In genomic region chr10:79991099-79991498, GRCm38 (mm10) we compare ENCODE assay signal across 14 mouse cellular contexts. TPM values are rescaled to one million over a fixed set of nuclear protein-coding genes. Genes with fewer than 3 reads are reported as not detected.
DNase-seq lines count a peak whose midpoint lies in the region; ATAC-seq and TF ChIP-seq lines count a peak whose summit lies in the region.
"Had no signal": no experiment of that assay in that cellular context is flagged by ENCODE, and none has a peak within 500 bp of the region (broad histone marks: within the 10 kb centered on the region; RNA-seq: fewer than 3 reads in every experiment).

No protein-coding gene starts in this region.

- TF ChIP-seq EP300 in stomach, postnatal 0 days (optimal IDR thresholded peaks at IDR 0.05), result no peak

- H3K9me3 ChIP-seq in hindbrain, embryonic 10.5 days, result peaks cover 16% of the 10 kb centered on the region; the same call in 1 of the 2 replicates
- 0 out of 2 replicates have a peak, but pooled peaks cover 9% of the 10 kb centered on the region for H3K9me3 ChIP-seq in hindbrain, embryonic 13.5 days
- H3K9me3 ChIP-seq in neural tube, embryonic 12.5 days, result 0 out of 2 replicates have a peak, but pooled peaks cover 3% of the 10 kb centered on the region
- no peaks in the 10 kb centered on the region for H3K9me3 ChIP-seq in neural tube, embryonic 15.5 days (replicated peaks)
- H3K9me3 ChIP-seq in stomach, postnatal 0 days (ENCODE audit: control insufficient read depth, low read length), result no peaks in the 10 kb centered on the region

- no peak overlapping the region for H3K9ac ChIP-seq in hindbrain, embryonic 13.5 days
- H3K9ac ChIP-seq in neural tube, embryonic 12.5 days, result no peak overlapping the region
- H3K9ac ChIP-seq in neural tube, embryonic 15.5 days (replicated peaks), result no peak overlapping the region
- H3K9ac ChIP-seq in stomach, postnatal 0 days (ENCODE audit: low read length), result no peak overlapping the region

- intact Hi-C loops in left cerebral cortex, postnatal 36 days (cut with DNase I), result no loop called here

- peaks cover 53% of the 10 kb centered on the region for H3K27me3 ChIP-seq in hindbrain, embryonic 10.5 days (ENCODE audit: insufficient read depth, poor library complexity, severe bottlenecking)
- H3K27me3 ChIP-seq in hindbrain, embryonic 13.5 days, result peaks cover 50% of the 10 kb centered on the region
- peaks cover 40% of the 10 kb centered on the region for H3K27me3 ChIP-seq in neural tube, embryonic 12.5 days (replicated peaks)
- peaks cover 38% of the 10 kb centered on the region for H3K27me3 ChIP-seq in neural tube, embryonic 15.5 days (replicated peaks)
- H3K27me3 ChIP-seq in stomach, postnatal 0 days (ENCODE audit: control insufficient read depth, insufficient read depth, low read length), result no peaks in the 10 kb centered on the region

- no peak for ATAC-seq in hindbrain, embryonic 13.5 days (ENCODE audit: low FRiP score)
- no peak for ATAC-seq in neural tube, embryonic 12.5 days (ENCODE audit: low FRiP score, low read depth)
- ATAC-seq in neural tube, embryonic 15.5 days (ENCODE audit: low FRiP score), result no peak
- ATAC-seq in stomach, postnatal 0 days (ENCODE audit: low FRiP score, low TSS enrichment), result no peak

- peaks cover 44% of the 10 kb centered on the region for H3K4me1 ChIP-seq in hindbrain, embryonic 10.5 days (replicated peaks)
- H3K4me1 ChIP-seq in hindbrain, embryonic 13.5 days (replicated peaks), result peaks cover 29% of the 10 kb centered on the region
- peaks cover 20% of the 10 kb centered on the region for H3K4me1 ChIP-seq in neural tube, embryonic 12.5 days
- H3K4me1 ChIP-seq in neural tube, embryonic 15.5 days, result peaks cover 31% of the 10 kb centered on the region
- H3K4me1 ChIP-seq in embryonic fibroblast, embryonic 13.5 days (ENCODE audit: control insufficient read depth, insufficient read depth, low read length), result no peaks in the 10 kb centered on the region
- H3K4me1 ChIP-seq in stomach, postnatal 0 days (replicated peaks; ENCODE audit: control insufficient read depth, insufficient read depth), result peaks cover 2% of the 10 kb centered on the region

- H3K4me2 ChIP-seq in hindbrain, embryonic 13.5 days, result no peak overlapping the region
- no peak overlapping the region for H3K4me2 ChIP-seq in neural tube, embryonic 12.5 days (replicated peaks)
- no peak overlapping the region for H3K4me2 ChIP-seq in neural tube, embryonic 15.5 days
- peak overlapping the region; percentile 90 for H3K4me2 ChIP-seq in stomach, postnatal 0 days (replicated peaks; ENCODE audit: low read depth)

- TF ChIP-seq CTCF in embryonic fibroblast, embryonic 13.5 days (IDR thresholded peaks at IDR 0.05; ENCODE audit: borderline replicate concordance, insufficient read depth, low read length), result no peak
- TF ChIP-seq CTCF in stomach, postnatal 0 days (IDR thresholded peaks at IDR 0.05; ENCODE audit: low read depth), result no peak

- peak; percentile 44 for TF ChIP-seq POLR2A in embryonic fibroblast, embryonic 13.5 days (IDR thresholded peaks at IDR 0.05; ENCODE audit: low read depth, low read length)

- peak overlapping the region; percentile 2; the same call in 1 of the 2 replicates for H3K4me3 ChIP-seq in hindbrain, embryonic 10.5 days
- H3K4me3 ChIP-seq in hindbrain, embryonic 13.5 days, result no peak overlapping the region
- H3K4me3 ChIP-seq in neural tube, embryonic 12.5 days, result 0 out of 2 replicates have a peak overlapping the region, but pooled peaks have one; percentile 16
- H3K4me3 ChIP-seq in neural tube, embryonic 15.5 days (replicated peaks), result no peak overlapping the region
- H3K4me3 ChIP-seq in embryonic fibroblast, embryonic 13.5 days (ENCODE audit: insufficient read depth, low read length), result peak overlapping the region; percentile 71
- peak overlapping the region; percentile 75 for H3K4me3 ChIP-seq in stomach, postnatal 0 days (ENCODE audit: low read depth, low read length)

- H3K27ac ChIP-seq in hindbrain, embryonic 10.5 days, result no peak overlapping the region
- no peak overlapping the region for H3K27ac ChIP-seq in hindbrain, embryonic 13.5 days
- no peak overlapping the region for H3K27ac ChIP-seq in neural tube, embryonic 12.5 days
- no peak overlapping the region for H3K27ac ChIP-seq in neural tube, embryonic 15.5 days (replicated peaks)
- peak overlapping the region; percentile 4; the same call in 1 of the 2 replicates for H3K27ac ChIP-seq in embryonic fibroblast, embryonic 13.5 days (ENCODE audit: insufficient read depth, low read length)
- H3K27ac ChIP-seq in stomach, postnatal 0 days (replicated peaks), result no peak overlapping the region

- H3K36me3 ChIP-seq in hindbrain, embryonic 10.5 days, result peaks cover 38% of the 10 kb centered on the region
- peaks cover 2% of the 10 kb centered on the region; the same call in 1 of the 2 replicates for H3K36me3 ChIP-seq in hindbrain, embryonic 13.5 days
- peaks cover 8% of the 10 kb centered on the region for H3K36me3 ChIP-seq in neural tube, embryonic 12.5 days
- 0 out of 2 replicates have a peak, but pooled peaks cover 2% of the 10 kb centered on the region for H3K36me3 ChIP-seq in neural tube, embryonic 15.5 days
- H3K36me3 ChIP-seq in stomach, postnatal 0 days (ENCODE audit: control insufficient read depth, insufficient read depth, low read length), result peaks cover 17% of the 10 kb centered on the region

- WGBS in hindbrain, embryonic 10.5 days, result 56% methylated on average over 12 of the region's 12 CpGs
- WGBS in hindbrain, embryonic 13.5 days, result 52% methylated on average over 12 of the region's 12 CpGs
- 59% methylated on average over 12 of the region's 12 CpGs for WGBS in neural tube, embryonic 12.5 days
- WGBS in neural tube, embryonic 15.5 days, result 58% methylated on average over 12 of the region's 12 CpGs
- WGBS in stomach, postnatal 0 days, result 64% methylated on average over 12 of the region's 12 CpGs

- DNase-seq in hindbrain, embryonic 10.5 days (ENCODE audit: low spot score), result no peak
- no peak for DNase-seq in stomach, postnatal 0 days (ENCODE audit: low spot score)
- DNase-seq in left cerebral cortex, postnatal 36 days (ENCODE audit: low spot score in 2 of 2), result no peak
- DNase-seq in gastrocnemius, adult 18-20 months (ENCODE audit: low spot score), result no peak
- DNase-seq: adrenal gland, postnatal 10 days; cerebellum, adult 2 months; heart, postnatal 36 days; kidney, postnatal 4 days; right cerebral cortex, postnatal 25 days had no signal

RNA-seq across cellular contexts. Expression of gene Cnn2, which starts 2.7 kb away (rescaled TPM):
- polyA plus RNA-seq in hindbrain, embryonic 10.5 days (2016; fragmentation: Nextera tagmentation; extraction: Ambion mirVana), result 201 and 223 TPM in 2 replicates
- 43.7 and 53.1 TPM in 2 replicates for polyA plus RNA-seq in hindbrain, embryonic 13.5 days (2015; fragmentation: Nextera tagmentation; extraction: Ambion mirVana)
- polyA plus RNA-seq in neural tube, embryonic 12.5 days (2016; fragmentation: Nextera tagmentation; extraction: Ambion mirVana), result 106 and 107 TPM in 2 replicates
- polyA plus RNA-seq in neural tube, embryonic 15.5 days (2015; fragmentation: Nextera tagmentation; extraction: Ambion mirVana), result 31.6 and 76.4 TPM in 2 replicates
- 642 and 721 TPM in 2 replicates for polyA plus RNA-seq in embryonic fibroblast, embryonic 13.5 days (2011; ENCODE audit: insufficient read length, low read depth, missing spikeins)
- polyA plus RNA-seq in stomach, postnatal 0 days (2015; fragmentation: Nextera tagmentation; extraction: Ambion mirVana), result 236 and 245 TPM in 2 replicates
- 1 to 10 TPM; 4.7 to 7.6 TPM for total RNA-seq in left cerebral cortex, postnatal 36 days (2021)
- total RNA-seq in gastrocnemius, adult 18-20 months (2021), result 10 to 100 TPM in 1 of 2 experiments, 1 to 10 TPM in 1; 5.2 to 10.5 TPM

RNA-seq across cellular contexts. Expression of gene Abca7, which starts 5.2 kb away (rescaled TPM):
- polyA plus RNA-seq in hindbrain, embryonic 10.5 days (2016; fragmentation: Nextera tagmentation; extraction: Ambion mirVana), result 4.4 and 6.0 TPM in 2 replicates
- 5.2 and 6.1 TPM in 2 replicates for polyA plus RNA-seq in hindbrain, embryonic 13.5 days (2015; fragmentation: Nextera tagmentation; extraction: Ambion mirVana)
- 9.9 and 10.7 TPM in 2 replicates for polyA plus RNA-seq in neural tube, embryonic 12.5 days (2016; fragmentation: Nextera tagmentation; extraction: Ambion mirVana)
- polyA plus RNA-seq in neural tube, embryonic 15.5 days (2015; fragmentation: Nextera tagmentation; extraction: Ambion mirVana), result 5.2 and 5.6 TPM in 2 replicates
- polyA plus RNA-seq in embryonic fibroblast, embryonic 13.5 days (2011; ENCODE audit: insufficient read length, low read depth, missing spikeins), result 3.5 and 4.0 TPM in 2 replicates
- 2.6 and 3.2 TPM in 2 replicates for polyA plus RNA-seq in stomach, postnatal 0 days (2015; fragmentation: Nextera tagmentation; extraction: Ambion mirVana)
- 10 to 100 TPM; 10.3 to 13.0 TPM for total RNA-seq in left cerebral cortex, postnatal 36 days (2021)
- total RNA-seq in gastrocnemius, adult 18-20 months (2021), result 1 to 10 TPM; 6.6 to 7.6 TPM

RNA-seq across cellular contexts. Expression of gene Tmem259, which starts 7.0 kb away (rescaled TPM):
- polyA plus RNA-seq in hindbrain, embryonic 10.5 days (2016; fragmentation: Nextera tagmentation; extraction: Ambion mirVana), result 11.8 and 13.1 TPM in 2 replicates
- 16.0 and 16.3 TPM in 2 replicates for polyA plus RNA-seq in hindbrain, embryonic 13.5 days (2015; fragmentation: Nextera tagmentation; extraction: Ambion mirVana)
- 26.3 and 27.7 TPM in 2 replicates for polyA plus RNA-seq in neural tube, embryonic 12.5 days (2016; fragmentation: Nextera tagmentation; extraction: Ambion mirVana)
- 21.3 and 24.7 TPM in 2 replicates for polyA plus RNA-seq in neural tube, embryonic 15.5 days (2015; fragmentation: Nextera tagmentation; extraction: Ambion mirVana)
- 73.4 and 78.1 TPM in 2 replicates for polyA plus RNA-seq in embryonic fibroblast, embryonic 13.5 days (2011; ENCODE audit: insufficient read length, low read depth, missing spikeins)
- polyA plus RNA-seq in stomach, postnatal 0 days (2015; fragmentation: Nextera tagmentation; extraction: Ambion mirVana), result 18.5 and 19.1 TPM in 2 replicates
- 100 to 1,000 TPM; 122 TPM for total RNA-seq in left cerebral cortex, postnatal 36 days (2021)
- 10 to 100 TPM; 68.7 to 84.2 TPM for total RNA-seq in gastrocnemius, adult 18-20 months (2021)

RNA-seq across cellular contexts. Expression of gene Grin3b, which starts 20.6 kb away (rescaled TPM):
- polyA plus RNA-seq in hindbrain, embryonic 10.5 days (2016; fragmentation: Nextera tagmentation; extraction: Ambion mirVana), result 0.35 TPM in 2 replicates
- polyA plus RNA-seq in hindbrain, embryonic 13.5 days (2015; fragmentation: Nextera tagmentation; extraction: Ambion mirVana), result 0.61 and 0.65 TPM in 2 replicates
- polyA plus RNA-seq in neural tube, embryonic 12.5 days (2016; fragmentation: Nextera tagmentation; extraction: Ambion mirVana), result 0.24 and 0.40 TPM in 2 replicates
- 0.32 and 0.33 TPM in 2 replicates for polyA plus RNA-seq in neural tube, embryonic 15.5 days (2015; fragmentation: Nextera tagmentation; extraction: Ambion mirVana)
- polyA plus RNA-seq in embryonic fibroblast, embryonic 13.5 days (2011; ENCODE audit: insufficient read length, low read depth, missing spikeins), result 0.15 and 0.16 TPM in 2 replicates
- 0.17 and 0.18 TPM in 2 replicates for polyA plus RNA-seq in stomach, postnatal 0 days (2015; fragmentation: Nextera tagmentation; extraction: Ambion mirVana)
- under 1 TPM in 1 of 2 experiments, not detected in 1; 0.10 TPM for total RNA-seq in left cerebral cortex, postnatal 36 days (2021)
- under 1 TPM; 0.32 to 0.59 TPM for total RNA-seq in gastrocnemius, adult 18-20 months (2021)
- total RNA-seq: megakaryocyte-erythroid progenitor cell, adult 5-6 weeks had no signal

RNA-seq across cellular contexts. Expression of gene Arhgap45, which starts 25.4 kb away (rescaled TPM):
- 8.4 and 9.0 TPM in 2 replicates for polyA plus RNA-seq in hindbrain, embryonic 10.5 days (2016; fragmentation: Nextera tagmentation; extraction: Ambion mirVana)
- polyA plus RNA-seq in hindbrain, embryonic 13.5 days (2015; fragmentation: Nextera tagmentation; extraction: Ambion mirVana), result 2.5 and 2.8 TPM in 2 replicates
- 4.3 and 4.7 TPM in 2 replicates for polyA plus RNA-seq in neural tube, embryonic 12.5 days (2016; fragmentation: Nextera tagmentation; extraction: Ambion mirVana)
- 2.0 and 13.7 TPM in 2 replicates for polyA plus RNA-seq in neural tube, embryonic 15.5 days (2015; fragmentation: Nextera tagmentation; extraction: Ambion mirVana)
- polyA plus RNA-seq in embryonic fibroblast, embryonic 13.5 days (2011; ENCODE audit: insufficient read length, low read depth, missing spikeins), result 1.7 and 3.1 TPM in 2 replicates
- polyA plus RNA-seq in stomach, postnatal 0 days (2015; fragmentation: Nextera tagmentation; extraction: Ambion mirVana), result 2.0 TPM in 2 replicates
- total RNA-seq in left cerebral cortex, postnatal 36 days (2021), result 1 to 10 TPM; 3.3 to 5.3 TPM
- 1 to 10 TPM in 1 of 2 experiments, under 1 TPM in 1; 0.75 to 1.3 TPM for total RNA-seq in gastrocnemius, adult 18-20 months (2021)

Comparison
In these comparisons a context has a peak if more than half of its experiments do, and no peak if none do; other contexts are left out.
1. H3K4me3 ChIP-seq: peak in hindbrain, embryonic 10.5 days (single experiment), neural tube, embryonic 12.5 days (single experiment), embryonic fibroblast, embryonic 13.5 days (single experiment) and stomach, postnatal 0 days (single experiment); none in hindbrain, embryonic 13.5 days (single experiment) and neural tube, embryonic 15.5 days (single experiment).